Mouse (Mus musculus) adrenal gland, adult 2 months (tissue): Measurements from ENCODE around the gene Eif4e. TPM values are rescaled to one million over a fixed set of nuclear protein-coding genes. Genes with fewer than 3 reads are reported as not detected.
"Not testable (repeated sequence)": the region's sequence is repeated elsewhere in the genome, so short reads cannot be mapped to it uniquely, and the experiment has no call there.

Source experiments
- DNase-seq: peaks from one replicate; pipeline ENCODE4 v3.0.0; 2021
- polyA plus RNA-seq: library from polyadenylated mRNA; depleted of rRNA; stranded (reverse); fragments of >200 nt; gene quantifications from 2 replicates; pipeline ENCODE4 v1.2.3, GENCODE M21; 2012
- total RNA-seq, 2 experiments: library from RNA; stranded (reverse); gene quantifications; 2 replicates each; pipeline ENCODE4 v1.2.3; 2021

Eif4e gene
- total and polyA plus RNA-seq, 3 experiments, result 4.5 to 191 (median 187) TPM

DNA sequence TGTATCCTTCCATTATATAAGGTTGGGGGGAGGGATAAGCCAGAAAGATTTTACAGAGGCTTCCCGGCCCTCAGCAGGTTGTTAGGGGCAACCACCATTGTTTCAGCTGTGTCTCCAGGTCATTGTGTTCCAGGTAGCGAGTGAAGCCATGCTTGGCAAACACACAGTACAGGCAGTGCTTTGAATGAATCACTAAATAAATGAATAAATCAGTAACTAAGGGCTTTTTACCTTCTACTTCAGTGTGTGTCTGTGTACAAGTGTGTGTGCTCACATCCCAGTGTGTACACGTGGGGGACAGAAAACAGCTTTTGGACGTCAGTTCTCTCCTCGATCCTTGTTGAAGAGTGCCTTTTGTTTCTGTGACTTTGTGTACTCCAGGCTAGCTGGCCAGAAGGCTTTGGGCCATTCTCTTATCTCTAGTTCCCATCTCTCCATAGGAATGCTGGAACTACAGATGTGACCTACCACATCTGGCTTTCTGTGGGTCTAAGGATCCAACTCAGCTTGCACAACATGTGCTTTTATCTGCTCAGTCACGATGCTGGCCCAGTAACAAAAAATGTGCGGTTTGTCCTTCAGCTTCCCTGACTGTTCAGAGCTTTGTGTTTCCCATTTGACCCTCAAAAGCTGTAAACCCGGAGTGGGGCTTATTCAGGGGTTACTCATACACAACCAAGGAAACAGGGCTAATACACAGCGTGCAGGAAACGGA lies 10.2 kb upstream of the Eif4e start:
- peak; percentile 86 for DNase-seq

DNA sequence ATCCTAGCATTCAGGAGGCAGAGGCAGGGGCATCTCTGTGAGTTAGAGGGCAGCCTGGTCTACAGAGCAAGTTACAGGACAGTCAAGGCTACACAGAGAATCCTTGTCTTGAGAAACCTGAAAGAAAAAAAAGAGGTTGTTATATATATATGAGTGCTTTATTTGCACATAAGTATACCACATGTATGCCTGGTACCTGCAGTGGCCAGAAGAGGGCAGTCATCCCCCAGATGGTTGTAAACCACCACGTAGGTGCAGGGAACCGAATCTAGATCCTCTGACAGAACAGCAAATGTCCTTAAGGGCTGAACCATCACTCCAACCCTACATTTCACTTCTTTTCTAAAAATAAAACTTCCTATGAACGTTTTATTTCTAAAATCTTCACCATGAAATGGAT lies 8.1 kb upstream of the Eif4e start:
- DNase-seq, result no peak

DNA sequence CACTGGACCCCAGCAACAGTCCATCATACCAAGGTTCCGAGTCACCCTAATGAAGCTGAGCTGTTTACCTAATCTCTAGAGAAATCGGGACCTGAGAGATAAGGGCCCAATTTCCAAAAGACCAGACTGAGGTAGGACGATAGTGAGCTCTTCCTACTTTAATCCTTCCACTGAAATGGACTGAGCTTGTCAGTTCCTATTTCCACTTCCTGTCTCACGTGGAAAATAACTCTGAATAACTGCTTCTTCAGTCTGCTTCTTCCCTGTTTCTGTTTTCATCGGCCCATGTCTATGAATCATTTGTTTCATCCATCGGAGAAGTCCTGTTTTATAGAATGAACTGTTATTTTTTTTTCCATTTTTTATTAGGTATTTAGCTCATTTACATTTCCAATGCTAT lies 6.8 kb upstream of the Eif4e start:
- DNase-seq, result no peak

DNA sequence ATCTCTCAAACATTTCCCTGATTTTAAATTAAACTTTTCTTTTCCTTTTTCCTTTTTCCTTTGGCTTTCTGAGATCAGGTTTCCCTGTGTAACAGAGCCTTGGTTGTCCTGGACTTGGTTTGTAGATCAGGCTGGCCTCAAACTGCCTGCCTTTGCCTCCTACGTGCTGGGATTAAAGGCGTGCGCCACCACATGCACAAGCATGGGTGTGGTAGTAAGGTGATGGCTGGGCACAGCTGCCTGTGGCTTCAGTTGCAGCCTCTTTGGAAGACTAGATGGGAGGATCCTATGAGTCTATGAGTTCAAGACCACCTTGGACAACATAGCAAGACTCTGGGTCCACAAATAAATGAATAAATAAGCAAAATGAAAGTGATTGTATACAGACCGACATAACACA lies 2.0 kb upstream of the Eif4e start:
- DNase-seq, result no peak

DNA sequence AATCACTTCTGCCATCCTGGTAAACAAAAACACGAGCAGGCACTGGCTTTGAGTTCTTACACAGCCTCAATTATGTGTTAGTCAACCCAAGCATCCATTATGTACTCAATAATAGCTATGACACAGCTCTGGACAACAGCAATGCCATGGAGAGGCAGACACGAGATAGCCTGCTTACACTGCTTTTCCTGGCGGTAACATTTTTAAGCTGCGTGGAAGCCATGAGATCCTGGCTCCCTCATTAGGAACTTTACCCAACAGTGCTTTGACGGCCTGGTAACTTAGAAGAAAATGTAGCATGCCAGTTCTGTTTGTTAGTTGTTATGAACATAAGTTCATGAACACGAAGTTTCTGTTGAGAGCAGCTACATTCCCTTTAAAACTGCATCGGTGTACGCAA lies 485 bp upstream of the Eif4e start:
- no peak for DNase-seq

DNA sequence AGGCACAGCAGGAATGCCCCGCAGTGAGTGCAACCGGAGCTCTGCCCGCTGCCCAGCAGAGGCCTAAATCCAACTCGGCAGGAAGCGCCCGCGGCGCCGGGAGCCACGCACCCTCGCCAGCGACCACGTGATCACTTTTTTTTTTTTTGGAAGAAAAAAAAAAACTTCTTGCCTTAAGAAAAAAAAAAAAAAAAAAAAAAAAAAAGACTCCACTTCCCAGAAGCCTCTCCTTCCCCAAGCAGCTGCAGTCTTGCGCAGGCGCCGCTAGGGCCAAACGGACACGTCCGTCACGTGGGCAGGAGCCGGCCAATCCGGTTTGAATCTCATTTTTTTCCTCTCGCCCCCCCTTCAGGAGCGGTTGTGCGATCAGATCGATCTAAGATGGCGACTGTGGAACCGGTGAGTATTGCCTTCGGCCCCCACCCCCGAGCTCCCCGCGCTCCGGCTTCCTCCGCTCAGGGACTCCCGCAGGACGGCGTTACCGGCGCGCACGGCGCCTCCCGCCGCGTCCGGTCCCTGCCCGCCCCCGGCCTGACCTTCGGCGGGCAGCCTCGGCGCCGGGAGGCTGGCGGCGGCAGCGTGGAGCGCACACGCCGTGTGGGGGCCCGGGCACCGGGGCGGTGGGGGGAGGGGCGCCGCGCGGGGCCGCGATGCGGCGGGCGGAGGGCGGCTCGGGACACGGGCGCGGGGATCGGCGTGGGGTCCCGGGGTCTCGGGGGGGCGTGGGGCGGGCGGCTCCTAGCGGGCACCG lies 1.1 kb downstream of the Eif4e start:
- peak; percentile 98 for DNase-seq

DNA sequence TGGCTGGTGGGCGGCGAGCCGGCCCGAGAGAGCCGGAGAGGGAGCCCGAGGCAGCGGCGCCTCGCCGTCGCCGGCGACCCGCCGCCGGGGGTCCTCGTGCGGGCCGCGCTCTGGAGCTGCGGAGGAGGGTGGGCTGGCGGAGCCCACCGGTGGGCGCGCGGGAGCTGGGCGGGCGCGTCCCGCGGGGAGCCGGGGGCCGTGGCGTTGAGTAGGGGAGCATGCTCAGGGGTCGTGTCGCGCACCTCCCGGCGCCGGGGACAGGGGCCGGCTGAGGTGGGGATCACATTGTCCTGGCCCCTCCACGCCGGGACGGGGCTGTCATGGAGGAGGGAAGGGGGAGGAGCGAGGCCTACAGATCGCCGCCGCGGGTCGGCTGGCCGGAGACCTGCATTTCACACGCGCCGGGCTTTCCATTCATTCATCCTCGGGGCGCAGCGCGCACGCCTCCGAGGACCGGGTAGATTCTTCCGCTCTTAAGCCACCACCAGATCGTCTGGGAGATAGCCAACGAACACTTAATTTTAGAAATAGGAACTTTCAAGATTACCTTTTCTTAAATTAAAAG lies 1.8 kb downstream of the Eif4e start:
- DNase-seq, result peak; percentile 85

DNA sequence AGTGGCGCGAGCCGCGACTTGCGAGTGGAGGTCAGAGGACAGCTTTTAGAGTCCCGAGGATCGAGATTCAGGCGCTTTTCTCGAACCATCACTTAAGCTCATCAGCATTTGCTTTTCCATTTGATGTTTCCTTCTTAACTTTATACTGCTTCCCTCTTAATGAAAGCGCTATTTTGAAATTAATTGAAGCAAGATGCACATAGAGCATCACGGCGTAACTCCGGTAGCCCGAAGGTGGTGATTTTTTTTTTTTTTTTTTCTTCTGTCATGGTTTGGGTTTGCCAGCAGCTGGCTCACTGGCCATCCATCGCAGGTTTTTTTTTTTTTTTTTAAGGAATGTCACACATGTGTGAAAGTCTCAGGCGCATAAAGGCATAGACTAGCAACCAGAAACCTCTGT lies 2.3 kb downstream of the Eif4e start:
- no peak for DNase-seq

DNA sequence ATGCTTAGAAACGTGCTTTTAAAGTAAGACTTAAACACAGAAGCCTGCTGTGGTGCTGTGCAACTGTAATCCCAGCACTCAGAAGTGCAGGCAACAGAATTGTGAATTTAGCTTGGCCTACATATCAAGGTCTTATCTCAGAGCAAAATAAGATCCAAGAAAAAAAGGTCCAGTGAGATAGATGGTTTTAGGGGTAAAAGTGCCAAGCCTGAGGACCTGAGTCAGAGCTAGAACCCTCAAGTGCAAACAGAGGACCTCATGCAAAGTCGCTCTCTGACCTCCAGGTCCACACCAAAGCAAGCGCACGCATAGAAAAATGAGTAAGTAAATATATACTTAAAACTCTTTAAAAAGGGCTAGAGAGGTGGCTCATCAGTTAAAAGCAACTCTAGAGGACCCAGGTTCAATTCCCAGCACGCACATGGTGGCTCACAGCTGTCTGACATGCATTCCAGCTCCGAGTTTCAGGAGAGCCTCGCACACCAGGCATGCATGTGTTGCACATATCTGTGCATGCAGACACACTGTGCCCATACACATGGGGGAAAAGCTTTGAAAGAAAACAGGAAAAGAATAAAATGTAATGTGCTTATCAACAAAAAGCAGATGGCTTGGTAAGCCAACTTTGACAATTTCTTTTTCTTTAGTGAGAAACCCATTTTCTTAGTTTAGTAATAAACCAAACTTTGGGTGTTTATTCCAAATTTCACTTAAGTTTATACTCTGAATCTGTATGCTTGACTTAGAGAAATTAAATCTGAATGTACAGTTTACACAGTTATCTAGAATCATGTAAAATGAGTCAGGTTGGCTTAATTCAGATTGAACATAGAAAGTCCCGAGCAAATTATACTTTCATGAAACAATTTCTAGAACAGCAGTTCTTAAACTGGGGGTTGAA lies 4.8 kb downstream of the Eif4e start:
- no peak for DNase-seq

DNA sequence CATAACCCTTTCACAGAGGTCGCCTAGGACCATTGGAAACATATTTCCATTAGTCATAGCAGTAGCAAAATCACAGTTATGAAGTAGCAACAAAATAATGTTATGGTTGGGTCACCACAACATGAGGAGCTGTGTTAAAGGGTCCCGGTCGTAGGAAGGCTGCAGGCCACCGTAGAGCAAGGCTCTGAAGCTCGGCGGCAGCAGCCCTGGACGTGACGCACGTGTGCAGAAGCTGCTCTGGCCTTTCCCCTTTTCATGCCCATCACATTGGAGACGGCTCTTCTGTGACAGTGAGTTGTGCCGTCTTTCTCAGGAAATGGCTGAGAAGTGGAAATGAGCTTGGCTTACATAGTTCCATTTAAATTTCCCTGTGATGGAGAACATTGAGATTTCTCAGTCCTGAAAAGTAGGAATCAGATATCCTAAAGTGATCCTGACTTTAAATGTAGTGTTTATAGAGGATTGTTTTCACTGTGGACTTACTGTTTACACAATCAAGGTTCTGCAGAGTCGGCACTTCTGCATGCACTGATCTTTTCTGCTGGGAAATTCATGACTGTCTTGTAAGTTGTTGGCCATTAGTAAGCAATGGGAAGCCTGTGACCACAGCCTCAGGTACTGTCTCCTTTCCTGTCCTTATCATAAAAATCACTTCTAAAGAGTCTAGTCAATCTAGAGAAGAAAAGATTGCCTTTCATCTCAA lies 5.7 kb downstream of the Eif4e start:
- DNase-seq, result no peak

DNA sequence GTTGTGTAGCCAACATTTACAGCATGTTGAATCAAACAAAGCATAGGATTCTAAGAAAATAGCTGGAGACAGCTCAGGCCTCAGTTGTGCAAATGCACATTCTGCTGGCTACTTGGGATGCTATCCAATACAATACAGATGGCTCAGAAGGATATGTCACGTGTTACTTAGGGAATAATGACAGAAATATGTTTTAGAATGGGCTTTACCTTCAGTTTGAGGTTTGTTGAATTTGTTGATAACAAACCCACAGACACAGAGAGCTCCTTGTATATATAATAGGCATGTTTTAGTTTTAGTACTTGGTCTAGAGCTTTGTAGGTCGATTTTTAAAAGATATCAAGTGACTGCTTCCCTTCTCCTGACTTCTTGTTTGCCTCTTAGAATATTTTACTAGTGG lies 6.8 kb downstream of the Eif4e start:
- DNase-seq, result no peak

DNA sequence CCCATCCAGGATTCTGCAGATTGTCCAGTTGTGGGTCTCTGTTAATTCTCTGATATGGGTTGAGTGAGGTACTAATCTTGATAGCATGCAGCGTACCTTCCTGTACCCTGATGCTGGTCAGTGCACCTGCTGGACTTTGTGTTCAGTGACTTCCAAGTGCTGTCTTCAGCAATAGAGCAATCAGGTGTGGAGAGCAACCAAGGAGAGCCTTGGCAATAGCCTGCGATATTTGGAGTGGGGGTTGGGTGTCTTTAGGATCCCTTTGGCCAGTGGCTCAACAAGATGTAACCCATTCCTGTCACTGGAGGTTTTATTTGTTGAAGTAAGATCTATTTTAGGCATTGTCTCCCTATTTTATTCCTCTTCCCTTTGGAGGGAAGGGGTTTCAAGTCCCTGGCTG lies 10.1 kb downstream of the Eif4e start:
- DNase-seq, result no peak

DNA sequence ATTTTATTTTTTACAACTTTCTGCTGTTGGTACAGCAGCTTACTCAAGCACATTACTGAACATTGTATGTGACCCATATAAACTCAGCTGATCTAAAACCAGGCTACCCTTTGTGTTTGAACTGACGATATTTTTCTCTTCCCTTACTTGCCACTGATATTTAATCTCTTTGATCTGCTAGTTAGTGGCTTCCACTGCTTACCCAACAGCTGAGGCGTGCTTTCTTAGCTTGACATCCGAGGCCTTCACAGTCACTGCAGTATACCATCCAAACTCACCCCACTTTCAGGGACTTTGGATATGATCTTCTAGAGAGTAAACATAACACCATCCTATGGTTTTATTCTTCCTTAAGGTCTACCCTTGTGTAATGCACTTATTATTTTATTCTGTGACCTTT lies 16.6 kb downstream of the Eif4e start:
- DNase-seq, result no peak

DNA sequence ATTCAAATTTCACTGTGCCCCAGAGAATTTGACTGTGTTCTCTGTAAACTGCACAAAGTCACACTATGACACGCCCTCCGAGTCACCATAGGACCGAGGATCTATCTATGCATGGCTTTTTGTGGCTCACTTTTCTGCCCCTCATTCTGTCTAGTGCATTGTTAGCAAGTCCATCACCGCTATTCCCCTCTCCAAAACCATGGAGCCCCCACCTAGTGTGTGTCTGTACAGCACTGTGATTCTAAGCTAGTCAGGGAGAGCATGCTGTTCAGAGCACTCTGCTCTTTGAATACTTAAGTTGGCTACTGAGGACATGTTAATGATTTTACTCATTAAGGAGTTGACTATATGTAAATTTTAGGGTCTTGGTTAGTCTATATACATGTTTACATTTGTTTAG lies 18.1 kb downstream of the Eif4e start:
- DNase-seq, result no peak

DNA sequence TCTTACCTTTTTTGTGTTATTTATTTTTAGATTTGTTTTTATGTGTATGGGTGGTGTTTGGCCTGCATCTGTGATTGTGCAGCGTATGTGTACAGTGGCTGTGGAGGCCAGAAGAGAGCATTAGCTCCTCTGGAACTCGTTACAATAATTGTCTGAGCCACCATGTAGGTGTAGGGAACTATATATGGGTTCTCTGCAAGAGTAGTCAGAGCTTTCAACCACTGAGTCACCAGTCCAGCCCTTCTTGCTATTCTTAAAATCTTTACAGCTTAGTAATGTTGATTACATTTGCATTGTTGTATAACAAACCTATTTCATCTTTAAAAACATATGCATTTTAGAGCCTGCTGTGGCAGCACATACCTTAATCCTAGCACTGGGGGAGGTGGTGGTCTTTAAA lies 20.7 kb downstream of the Eif4e start:
- no peak for DNase-seq

DNA sequence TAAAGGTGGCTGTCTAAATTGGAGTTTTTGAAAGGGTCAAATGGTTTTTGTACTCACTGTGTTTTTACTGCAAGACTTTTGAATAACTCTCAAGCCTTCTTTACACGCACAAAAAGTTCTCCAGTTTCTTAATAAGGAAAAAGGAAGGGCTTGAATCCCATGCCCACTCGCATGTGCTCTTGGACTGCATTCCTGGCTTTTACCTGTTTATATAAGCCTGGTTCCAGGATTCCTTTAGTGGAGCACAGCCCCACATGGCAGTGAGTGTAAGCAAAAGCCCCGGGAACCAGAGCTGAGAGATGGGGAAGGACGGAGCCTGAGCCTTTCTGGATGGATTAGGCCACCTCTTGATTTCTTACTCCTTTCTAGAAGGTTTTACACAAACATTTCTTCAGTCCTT lies 23.1 kb downstream of the Eif4e start:
- DNase-seq, result no peak

DNA sequence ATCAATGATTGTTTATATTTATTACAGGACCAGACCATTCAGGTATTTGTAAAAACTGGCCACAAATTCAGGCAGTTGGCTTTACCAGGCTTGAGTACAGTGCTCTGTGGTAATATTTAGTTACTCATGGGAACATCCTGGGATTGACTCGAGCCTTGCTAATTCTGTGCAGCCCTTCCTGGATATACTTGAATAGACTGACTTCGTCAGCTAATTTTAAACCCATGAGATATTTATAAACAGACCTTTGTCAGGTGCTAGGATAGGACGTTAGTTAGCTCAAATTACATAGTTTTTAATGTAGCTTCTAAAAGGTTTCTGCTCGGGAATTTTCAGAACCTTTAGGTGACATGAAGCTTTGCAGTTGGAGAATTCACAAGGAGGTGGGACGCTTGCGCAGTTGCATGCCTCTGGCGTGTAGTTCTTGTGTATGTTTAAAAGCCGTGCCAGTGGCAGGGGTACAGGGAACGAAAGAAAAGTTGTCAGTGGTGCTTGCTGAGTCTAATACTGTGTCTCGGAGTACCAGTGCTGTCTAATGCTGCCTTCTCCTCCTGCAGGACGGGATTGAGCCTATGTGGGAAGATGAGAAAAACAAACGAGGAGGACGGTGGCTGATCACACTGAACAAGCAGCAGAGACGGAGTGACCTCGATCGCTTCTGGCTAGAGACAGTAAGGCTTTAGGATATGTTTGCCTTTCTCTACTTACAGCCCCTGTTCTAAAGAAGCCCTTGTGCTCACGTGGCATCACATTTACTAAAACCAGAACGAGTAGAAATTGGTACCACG lies 24.6 kb downstream of the Eif4e start:
- DNase-seq, result no peak

DNA sequence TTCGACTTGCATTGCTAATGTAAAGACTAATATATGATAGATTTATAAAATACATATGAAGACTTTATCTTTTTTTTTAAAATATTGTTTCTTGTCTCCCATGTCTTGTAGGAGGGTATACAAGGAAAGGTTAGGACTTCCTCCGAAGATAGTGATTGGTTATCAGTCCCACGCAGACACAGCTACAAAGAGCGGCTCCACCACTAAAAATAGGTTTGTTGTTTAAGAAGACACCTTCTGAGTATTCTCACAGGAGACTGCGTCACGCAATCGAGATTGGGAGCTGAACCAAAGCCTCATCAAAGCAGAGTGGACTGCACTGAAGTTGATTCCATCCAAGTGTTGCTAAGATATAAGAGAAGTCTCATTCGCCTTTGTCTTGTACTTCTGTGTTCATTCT lies 29.3 kb downstream of the Eif4e start:
- DNase-seq, result not testable (repeated sequence)

DNA sequence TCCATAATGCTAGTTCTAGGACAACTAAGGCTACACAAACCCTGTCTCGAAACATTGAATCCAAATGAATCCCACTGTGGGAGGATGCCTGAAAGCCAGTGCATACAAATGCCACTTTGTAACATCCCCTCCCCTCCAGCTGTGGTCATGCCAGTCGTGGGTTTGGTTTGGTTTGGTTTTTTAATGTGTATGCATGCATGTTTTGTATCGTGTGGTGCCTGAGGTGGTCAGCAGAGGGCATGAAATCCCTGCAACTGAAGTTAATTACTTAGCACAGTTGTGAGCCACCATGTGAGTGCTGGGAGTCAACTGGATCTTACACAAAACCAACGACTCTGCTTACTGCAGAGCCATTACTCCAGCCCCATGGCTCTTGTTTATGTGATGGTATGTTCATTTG lies 32.5 kb downstream of the Eif4e start:
- no peak for DNase-seq

DNA sequence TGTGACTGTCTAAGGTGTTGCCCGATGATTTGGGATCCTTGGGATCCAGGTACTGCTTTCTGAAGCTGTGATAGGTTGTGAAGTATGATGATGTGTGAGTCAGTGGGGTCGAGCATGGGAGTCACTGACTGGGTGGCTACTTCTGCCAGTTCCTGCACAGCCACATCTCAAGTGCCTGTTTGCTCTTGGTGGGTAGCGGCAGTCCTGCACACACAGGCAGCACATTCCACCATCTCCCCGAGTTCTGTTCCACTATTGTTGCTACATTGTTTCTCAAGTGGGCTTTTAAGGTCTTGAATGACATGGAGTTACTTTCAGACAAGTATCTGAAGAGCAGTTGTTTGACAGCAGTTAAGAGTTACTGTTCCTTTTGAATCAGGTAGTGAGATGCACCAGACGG lies 34.3 kb downstream of the Eif4e start:
- DNase-seq, result no peak

DNA sequence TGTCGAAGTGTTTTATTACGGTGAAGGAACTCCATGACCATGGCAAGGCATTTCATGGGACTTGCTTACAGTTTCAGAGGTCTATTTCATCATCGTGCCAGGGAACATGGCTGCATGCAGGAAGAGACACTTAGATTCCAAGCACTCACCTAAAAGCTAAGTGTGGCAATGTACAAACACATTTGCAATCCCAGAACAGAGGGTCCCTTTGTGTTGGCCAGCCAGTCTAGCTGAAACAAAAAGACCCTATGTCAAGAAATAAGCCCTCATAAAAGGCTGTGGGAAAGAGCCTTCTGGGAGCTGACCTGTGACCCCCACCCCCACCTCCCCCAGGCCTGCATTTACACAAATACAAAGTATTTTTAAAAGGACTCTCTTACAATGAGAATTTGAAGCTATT lies 34.9 kb downstream of the Eif4e start:
- no peak for DNase-seq
